9 mouse cellular contexts compared by ENCODE assay signal in the genomic region with DNA sequence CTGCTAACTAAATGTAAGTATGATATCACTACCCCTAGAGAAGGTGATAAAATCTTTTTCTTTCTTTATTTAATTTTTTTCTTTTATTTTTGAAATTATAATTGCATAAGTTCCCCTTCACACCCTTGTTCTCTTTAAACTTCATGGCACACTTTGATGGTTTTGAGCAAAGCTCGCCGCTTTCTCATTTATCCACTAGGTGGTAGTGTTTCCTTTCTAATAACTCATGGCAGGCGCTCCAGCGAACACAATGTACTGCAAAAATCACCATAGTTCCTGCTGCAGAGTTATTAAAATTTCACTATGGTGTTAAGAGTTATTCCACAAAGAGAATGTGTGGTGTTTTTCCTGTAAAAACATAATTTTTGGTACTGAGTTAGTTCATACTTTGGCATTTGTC. TPM values are rescaled to one million over a fixed set of nuclear protein-coding genes. Genes with fewer than 3 reads are reported as not detected.
A peak's percentile ranks its signal among the peaks of the same experiment; 100 is the strongest.
DNase-seq lines count a peak whose midpoint lies in the region; ATAC-seq and TF ChIP-seq lines count a peak whose summit lies in the region.
"Had no signal": no experiment of that assay in that cellular context is flagged by ENCODE, and none has a peak within 500 bp of the region (broad histone marks: within the 10 kb centered on the region; RNA-seq: fewer than 3 reads in every experiment).

No protein-coding gene starts in this region.

- no peak overlapping the region for H3K9ac ChIP-seq in CH12.LX (ENCODE audit: insufficient read depth, low read depth)
- H3K9ac ChIP-seq in midbrain, embryonic 12.5 days (replicated peaks) = no peak overlapping the region
- H3K9ac ChIP-seq: heart, embryonic 15.5 days had no signal

- TF ChIP-seq CTCF in gastrocnemius, adult 2 months (IDR thresholded peaks at IDR 0.05) = peak; percentile 84
- peak in 1 of 2 experiments; percentile 82; a peak in 3 of 4 replicates for TF ChIP-seq CTCF in CH12.LX (conservative IDR thresholded peaks at IDR 0.05 in 1 of 2, IDR thresholded peaks at IDR 0.05 in 1 of 2; ENCODE audit: low read depth in 2 of 2, low read length in 2 of 2)
- peak; percentile 94 for TF ChIP-seq CTCF in layer of hippocampus, adult 2 months (conservative IDR thresholded peaks at IDR 0.05)

- 4% methylated on average over 4 of the region's 4 CpGs for WGBS in midbrain, embryonic 12.5 days

- H3K4me3 ChIP-seq in gastrocnemius, adult 2 months = no peak overlapping the region
- no peak overlapping the region for H3K4me3 ChIP-seq in CH12.LX (replicated peaks in 1 of 3; ENCODE audit: low read depth in 2 of 3, low read length in 2 of 3, poor library complexity in 1 of 3)
- no peak overlapping the region for H3K4me3 ChIP-seq in layer of hippocampus, adult 2 months
- no peak overlapping the region for H3K4me3 ChIP-seq in midbrain, embryonic 12.5 days
- H3K4me3 ChIP-seq: heart, embryonic 15.5 days had no signal

- no peak overlapping the region for H3K27ac ChIP-seq in gastrocnemius, adult 2 months
- no peak overlapping the region for H3K27ac ChIP-seq in CH12.LX (ENCODE audit: insufficient read depth, low read depth)
- H3K27ac ChIP-seq in layer of hippocampus, adult 2 months = no peak overlapping the region
- H3K27ac ChIP-seq in midbrain, embryonic 12.5 days (replicated peaks) = no peak overlapping the region
- H3K27ac ChIP-seq: heart, embryonic 15.5 days had no signal

- no peaks in the 10 kb centered on the region for H3K27me3 ChIP-seq in CH12.LX (replicated peaks)
- H3K27me3 ChIP-seq in midbrain, embryonic 12.5 days = no peaks in the 10 kb centered on the region

- intact Hi-C loops in gastrocnemius, adult 2 months (cut with DNase I) = no loop called here
- intact Hi-C loops in gastrocnemius, postnatal 36 days (cut with DNase I) = no loop called here
- intact Hi-C loops in heart, postnatal 14 days (cut with DNase I) = no loop called here

- H3K4me2 ChIP-seq in CH12.LX (ENCODE audit: insufficient read depth, low read depth, poor library complexity, severe bottlenecking) = no peak overlapping the region
- H3K4me2 ChIP-seq in midbrain, embryonic 12.5 days (replicated peaks) = no peak overlapping the region
- H3K4me2 ChIP-seq: heart, embryonic 15.5 days had no signal

- H3K4me1 ChIP-seq in CH12.LX (ENCODE audit: control insufficient read depth in 1 of 2, insufficient read depth in 2 of 2) = peaks cover 3 to 5% of the 10 kb centered on the region in 2 experiments; a peak in 3 of 4 replicates
- H3K4me1 ChIP-seq in midbrain, embryonic 12.5 days = no peaks in the 10 kb centered on the region
- H3K4me1 ChIP-seq: heart, embryonic 15.5 days had no signal

- in situ Hi-C loops in CH12.LX (cut with MboI; ENCODE audit: low pct_ligation_motif_present, low pct_unique_long_range_greater_than_20kb, low sequenced_read_pairs) = loop anchor here (25.0 kb wide), 1 partner anchor 381 kb away; no protein-coding TSS in a partner anchor

- no peak for TF ChIP-seq POLR2A in CH12.LX (IDR thresholded peaks at IDR 0.05; ENCODE audit: low read depth, low read length)

- H3K79me2 ChIP-seq in CH12.LX (replicated peaks; ENCODE audit: control insufficient read depth, extremely low read depth, insufficient read depth, poor library complexity, severe bottlenecking) = no peaks in the 10 kb centered on the region

- TF ChIP-seq RAD21 in CH12.LX (IDR thresholded peaks at IDR 0.05; ENCODE audit: low read depth, low read length) = peak; percentile 88

- DNase-seq in gastrocnemius, adult 2 months = peak; percentile 18
- no peak for DNase-seq in gastrocnemius, postnatal 36 days
- peak; percentile 59 for DNase-seq in CH12.LX (ENCODE audit: extremely low read depth)
- peak; percentile 6 for DNase-seq in cerebellum, adult 9-11 months
- DNase-seq in heart, postnatal 14 days = peak; percentile 7 to 46
- DNase-seq in layer of hippocampus, adult 2 months (ENCODE audit: low spot score in 2 of 2) = peak; percentile 39 to 70
- DNase-seq in thymus, postnatal 4 days = peak; percentile 21

- H3K36me3 ChIP-seq in CH12.LX (replicated peaks in 1 of 2; ENCODE audit: control insufficient read depth in 1 of 2, insufficient read depth in 1 of 2, low read length in 1 of 2) = no peaks in the 10 kb centered on the region
- no peaks in the 10 kb centered on the region for H3K36me3 ChIP-seq in midbrain, embryonic 12.5 days
- H3K36me3 ChIP-seq: heart, embryonic 15.5 days had no signal

- no peaks in the 10 kb centered on the region for H3K9me3 ChIP-seq in CH12.LX (replicated peaks; ENCODE audit: low read length)
- H3K9me3 ChIP-seq in midbrain, embryonic 12.5 days = no peaks in the 10 kb centered on the region
- H3K9me3 ChIP-seq: heart, embryonic 15.5 days had no signal

- peak; percentile 63; the same call in 1 of the 2 replicates for ATAC-seq in midbrain, embryonic 12.5 days (ENCODE audit: low FRiP score, low read depth)

- dilution Hi-C loops in CH12.LX (cut with MboI; ENCODE audit: extremely low pct_ligation_motif_present, extremely low pct_unique_long_range_greater_than_20kb, low sequenced_read_pairs) = no loop called here

- TF ChIP-seq EP300 in CH12.LX (IDR thresholded peaks at IDR 0.05; ENCODE audit: low read length) = no peak

TF ChIP-seq in CH12.LX, 34 proteins besides CTCF, POLR2A, EP300 and RAD21:
- TF ChIP-seq CHD2 (IDR thresholded peaks at IDR 0.05; ENCODE audit: low read length) (no peak), SMC3 (IDR thresholded peaks at IDR 0.05; ENCODE audit: low read depth, low read length) (peak; percentile 58)

RNA-seq across cellular contexts. Expression of a gene that starts 26.7 kb away (rescaled TPM):
- total RNA-seq in gastrocnemius, adult 2 months (2021) = 10 to 100 TPM; 17.0 to 21.7 TPM
- 10 to 100 TPM; 16.5 to 20.4 TPM for total RNA-seq in gastrocnemius, postnatal 36 days (2021)
- 31.5 and 33.7 TPM in 2 replicates for total RNA-seq in CH12.LX (2012; rRNA removed)
- 48.1 and 69.0 TPM in 2 replicates for total RNA-seq in CH12.LX (2014; rRNA removed)
- polyA plus RNA-seq in CH12.LX (2012; ENCODE audit: insufficient read length, low read depth) = 87.8 and 97.8 TPM in 2 replicates
- total RNA-seq in heart, postnatal 14 days (2021) = 10 to 100 TPM; 24.9 to 26.5 TPM
- 10 to 100 TPM; 34.8 to 37.4 TPM for total RNA-seq in layer of hippocampus, adult 2 months (2021)
- 101 and 104 TPM in 2 replicates for polyA plus RNA-seq in midbrain, embryonic 12.5 days (2016; fragmentation: Nextera tagmentation; extraction: Ambion mirVana)

Comparison
In these comparisons a context has a peak if more than half of its experiments do, and no peak if none do; other contexts are left out.
1. DNase-seq: peak in gastrocnemius, adult 2 months (single experiment), CH12.LX (single experiment), cerebellum, adult 9-11 months (single experiment), heart, postnatal 14 days (2 of 2), layer of hippocampus, adult 2 months (2 of 2) and thymus, postnatal 4 days (single experiment); none in gastrocnemius, postnatal 36 days (0 of 2).